Mouse (Mus musculus): ENCODE data around the gene Ace. TPM values are rescaled to one million over a fixed set of nuclear protein-coding genes. Genes with fewer than 3 reads are reported as not detected.

Gene Ace
- polyA plus RNA-seq, 1 experiment from 2014 or later: 2.0 TPM

GRCm38 (mm10) chr11:105938771-105939170 is 29.0 kb upstream of the Ace start:
- Histone ChIP-seq H3K4me1 (ENCODE audit: control insufficient read depth in 2 of 2, insufficient read depth in 2 of 2, low read length in 2 of 2) (peaks cover 0 to 8% of the 10 kb centered on the region in 2 experiments; a peak in 2 of 4 replicates), H3K9me3 (ENCODE audit: control insufficient read depth, low read length) (no peaks in the 10 kb centered on the region), H3K27me3 (ENCODE audit: control insufficient read depth, insufficient read depth, low read length) (peaks cover 8% of the 10 kb centered on the region), H3K27ac (replicated peaks in 1 of 2; ENCODE audit: control insufficient read depth in 1 of 2, insufficient read depth in 1 of 2, low read depth in 2 of 2, low read length in 2 of 2) (no peak overlapping the region), H3K4me2 (ENCODE audit: low read length) (no peak overlapping the region), H3K36me3 (ENCODE audit: control insufficient read depth, insufficient read depth, low read length) (no peaks in the 10 kb centered on the region), H3K9ac (ENCODE audit: low read length) (no peak overlapping the region), H3K4me3 (ENCODE audit: control insufficient read depth in 1 of 2, insufficient read depth in 1 of 2, low read depth in 1 of 2, low read length in 2 of 2) (no peak overlapping the region)
- WGBS: 62% methylated on average over 9 of the region's 9 CpGs
- ATAC-seq (ENCODE audit: insufficient number of reproducible peaks, insufficient read depth, low FRiP score, low read depth): no peak

DNA sequence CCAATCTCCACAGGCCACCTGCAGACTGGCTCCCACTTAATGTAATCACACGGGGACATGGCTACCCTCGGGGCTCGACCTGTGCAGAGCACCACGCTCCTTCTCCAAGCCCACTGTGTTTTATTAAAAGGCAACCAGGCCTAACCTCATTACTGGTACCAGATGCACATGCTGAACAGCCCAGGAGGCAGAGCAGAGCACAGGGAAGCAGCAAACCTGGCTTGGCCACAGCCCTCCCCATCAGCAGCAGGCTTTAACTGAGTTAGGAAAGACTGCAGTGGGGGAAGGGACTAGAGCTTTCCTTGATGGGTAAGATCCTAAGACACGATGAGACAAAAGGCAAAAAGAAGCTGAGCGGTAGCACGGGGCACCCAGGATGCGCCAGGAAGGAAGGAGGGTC is 25.8 kb upstream of the Ace start:
- 76% methylated on average over 8 of the region's 8 CpGs for WGBS
- peaks cover 2 to 17% of the 10 kb centered on the region in 2 experiments; a peak in 3 of 4 replicates for H3K4me1 ChIP-seq (ENCODE audit: control insufficient read depth in 2 of 2, insufficient read depth in 2 of 2, low read length in 2 of 2)
- ATAC-seq (ENCODE audit: insufficient number of reproducible peaks, insufficient read depth, low FRiP score, low read depth): no peak
- H3K9ac ChIP-seq (ENCODE audit: low read length): no peak overlapping the region
- H3K27me3 ChIP-seq (ENCODE audit: control insufficient read depth, insufficient read depth, low read length): peaks cover 18% of the 10 kb centered on the region
- H3K36me3 ChIP-seq (ENCODE audit: control insufficient read depth, insufficient read depth, low read length): no peaks in the 10 kb centered on the region
- no peaks in the 10 kb centered on the region for H3K9me3 ChIP-seq (ENCODE audit: control insufficient read depth, low read length)
- no peak overlapping the region for H3K4me2 ChIP-seq (ENCODE audit: low read length)
- H3K4me3 ChIP-seq (ENCODE audit: control insufficient read depth in 1 of 2, insufficient read depth in 1 of 2, low read depth in 1 of 2, low read length in 2 of 2): no peak overlapping the region
- H3K27ac ChIP-seq (replicated peaks in 1 of 2; ENCODE audit: control insufficient read depth in 1 of 2, insufficient read depth in 1 of 2, low read depth in 2 of 2, low read length in 2 of 2): no peak overlapping the region

GRCm38 (mm10) chr11:105943133-105944102 is 24.3 kb upstream of the Ace start:
- 0 out of 2 replicates have a peak, but pooled peaks have one; percentile 1 for ATAC-seq (ENCODE audit: insufficient number of reproducible peaks, insufficient read depth, low FRiP score, low read depth)
- WGBS: 6% methylated on average over 45 of the region's 47 CpGs
- Histone ChIP-seq H3K36me3 (ENCODE audit: control insufficient read depth, insufficient read depth, low read length) (no peaks in the 10 kb centered on the region), H3K4me2 (ENCODE audit: low read length) (peak overlapping the region; percentile 99), H3K4me1 (ENCODE audit: control insufficient read depth in 2 of 2, insufficient read depth in 2 of 2, low read length in 2 of 2) (peaks cover 2 to 17% of the 10 kb centered on the region in 2 experiments; a peak in 3 of 4 replicates), H3K9ac (ENCODE audit: low read length) (peak overlapping the region; percentile 75), H3K27me3 (ENCODE audit: control insufficient read depth, insufficient read depth, low read length) (peaks cover 18% of the 10 kb centered on the region), H3K4me3 (ENCODE audit: control insufficient read depth in 1 of 2, insufficient read depth in 1 of 2, low read depth in 1 of 2, low read length in 2 of 2) (peak overlapping the region; percentile 71 to 84), H3K9me3 (ENCODE audit: control insufficient read depth, low read length) (no peaks in the 10 kb centered on the region), H3K27ac (replicated peaks in 1 of 2; ENCODE audit: control insufficient read depth in 1 of 2, insufficient read depth in 1 of 2, low read depth in 2 of 2, low read length in 2 of 2) (peak overlapping the region in 1 of 2 experiments; percentile 62; a peak in 3 of 4 replicates)

GRCm38 (mm10) chr11:105944126-105944621 is 23.6 kb upstream of the Ace start:
- Histone ChIP-seq H3K4me2 (ENCODE audit: low read length) (peak overlapping the region; percentile 99), H3K9me3 (ENCODE audit: control insufficient read depth, low read length) (no peaks in the 10 kb centered on the region), H3K27ac (replicated peaks in 1 of 2; ENCODE audit: control insufficient read depth in 1 of 2, insufficient read depth in 1 of 2, low read depth in 2 of 2, low read length in 2 of 2) (peak overlapping the region; percentile 18 to 62), H3K4me3 (ENCODE audit: control insufficient read depth in 1 of 2, insufficient read depth in 1 of 2, low read depth in 1 of 2, low read length in 2 of 2) (peak overlapping the region; percentile 71 to 84), H3K36me3 (ENCODE audit: control insufficient read depth, insufficient read depth, low read length) (no peaks in the 10 kb centered on the region), H3K9ac (ENCODE audit: low read length) (peak overlapping the region; percentile 75), H3K4me1 (ENCODE audit: control insufficient read depth in 2 of 2, insufficient read depth in 2 of 2, low read length in 2 of 2) (peaks cover 2 to 17% of the 10 kb centered on the region in 2 experiments; a peak in 3 of 4 replicates), H3K27me3 (ENCODE audit: control insufficient read depth, insufficient read depth, low read length) (peaks cover 19% of the 10 kb centered on the region)
- under 1% methylated on average over 59 of the region's 59 CpGs for WGBS
- ATAC-seq (ENCODE audit: insufficient number of reproducible peaks, insufficient read depth, low FRiP score, low read depth): peak; percentile 70

DNA sequence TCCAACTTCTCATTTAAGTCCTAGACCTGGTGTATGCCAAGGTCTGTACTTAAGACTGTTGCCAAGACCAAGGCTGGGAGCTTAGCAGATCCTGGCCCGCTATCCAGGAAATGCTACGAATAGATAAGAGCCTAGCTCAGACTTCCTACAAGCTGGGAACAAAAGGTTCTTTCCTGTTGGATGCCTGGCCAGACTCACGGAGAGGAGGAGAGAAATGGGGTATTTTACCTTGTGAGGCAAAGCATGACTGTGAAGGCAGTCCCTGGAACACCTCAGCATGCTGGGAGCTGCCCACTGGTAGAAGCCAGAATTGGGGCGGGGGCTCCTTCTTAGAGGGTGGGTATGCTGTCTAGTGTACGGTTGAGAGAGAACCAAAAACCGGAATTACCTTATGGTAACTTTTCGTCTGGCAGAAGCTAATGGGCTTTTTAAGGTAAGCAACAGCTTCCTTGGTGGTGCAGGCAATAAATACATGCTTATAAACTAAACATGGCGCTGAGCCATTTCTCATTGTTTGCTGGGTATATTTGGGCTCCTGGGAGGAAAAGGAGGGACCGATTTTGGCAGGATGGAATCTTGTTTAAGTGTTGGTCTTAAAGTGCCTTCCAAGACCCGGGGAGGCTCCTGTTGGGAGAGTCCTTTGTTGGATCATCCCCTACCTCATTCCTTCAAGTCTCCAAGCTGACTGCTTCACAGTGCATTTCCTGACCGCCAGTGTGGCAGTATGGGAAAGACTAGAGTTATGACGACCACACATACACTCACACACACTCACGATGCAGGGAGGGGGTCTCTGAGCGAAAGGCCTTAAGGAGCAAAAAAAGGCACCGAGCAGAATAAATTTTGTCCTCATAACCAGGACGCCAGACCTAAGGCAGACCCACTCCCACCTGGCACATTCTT is 22.7 kb upstream of the Ace start:
- Histone ChIP-seq H3K9ac (ENCODE audit: low read length) (peak overlapping the region; percentile 75), H3K27me3 (ENCODE audit: control insufficient read depth, insufficient read depth, low read length) (peaks cover 21% of the 10 kb centered on the region)
- WGBS: 61% methylated on average over 16 of the region's 16 CpGs

GRCm38 (mm10) chr11:105946694-105947154 is 21.0 kb upstream of the Ace start:
- H3K4me3 ChIP-seq (ENCODE audit: control insufficient read depth in 1 of 2, insufficient read depth in 1 of 2, low read depth in 1 of 2, low read length in 2 of 2): no peak overlapping the region
- H3K36me3 ChIP-seq (ENCODE audit: control insufficient read depth, insufficient read depth, low read length): no peaks in the 10 kb centered on the region
- H3K4me1 ChIP-seq (ENCODE audit: control insufficient read depth in 2 of 2, insufficient read depth in 2 of 2, low read length in 2 of 2): peaks cover 2 to 17% of the 10 kb centered on the region in 2 experiments; a peak in 3 of 4 replicates
- 44% methylated on average over 11 of the region's 11 CpGs for WGBS
- no peak overlapping the region for H3K9ac ChIP-seq (ENCODE audit: low read length)
- no peak overlapping the region for H3K4me2 ChIP-seq (ENCODE audit: low read length)
- no peak for ATAC-seq (ENCODE audit: insufficient number of reproducible peaks, insufficient read depth, low FRiP score, low read depth)
- H3K27me3 ChIP-seq (ENCODE audit: control insufficient read depth, insufficient read depth, low read length): peaks cover 17% of the 10 kb centered on the region; the same call in 1 of the 2 replicates
- H3K27ac ChIP-seq (replicated peaks in 1 of 2; ENCODE audit: control insufficient read depth in 1 of 2, insufficient read depth in 1 of 2, low read depth in 2 of 2, low read length in 2 of 2): no peak overlapping the region
- H3K9me3 ChIP-seq (ENCODE audit: control insufficient read depth, low read length): no peaks in the 10 kb centered on the region

More for the DNA sequence above, 22.7 kb upstream of the Ace start:
- Histone ChIP-seq H3K27ac (replicated peaks in 1 of 2; ENCODE audit: control insufficient read depth in 1 of 2, insufficient read depth in 1 of 2, low read depth in 2 of 2, low read length in 2 of 2) (peak overlapping the region; percentile 18 to 51), H3K36me3 (ENCODE audit: control insufficient read depth, insufficient read depth, low read length) (no peaks in the 10 kb centered on the region), H3K4me2 (ENCODE audit: low read length) (peak overlapping the region; percentile 99), H3K4me1 (ENCODE audit: control insufficient read depth in 2 of 2, insufficient read depth in 2 of 2, low read length in 2 of 2) (peaks cover 2 to 17% of the 10 kb centered on the region in 2 experiments; a peak in 3 of 4 replicates), H3K9me3 (ENCODE audit: control insufficient read depth, low read length) (no peaks in the 10 kb centered on the region), H3K4me3 (ENCODE audit: control insufficient read depth in 1 of 2, insufficient read depth in 1 of 2, low read depth in 1 of 2, low read length in 2 of 2) (peak overlapping the region; percentile 1 to 71; a peak in 2 of 4 replicates)
- peak; percentile 33; the same call in 1 of the 2 replicates for ATAC-seq (ENCODE audit: insufficient number of reproducible peaks, insufficient read depth, low FRiP score, low read depth)

GRCm38 (mm10) chr11:105948255-105948654 is 19.5 kb upstream of the Ace start:
- no peaks in the 10 kb centered on the region for H3K36me3 ChIP-seq (ENCODE audit: control insufficient read depth, insufficient read depth, low read length)
- H3K9ac ChIP-seq (ENCODE audit: low read length): no peak overlapping the region
- peaks cover 13% of the 10 kb centered on the region; the same call in 1 of the 2 replicates for H3K27me3 ChIP-seq (ENCODE audit: control insufficient read depth, insufficient read depth, low read length)
- no peaks in the 10 kb centered on the region for H3K9me3 ChIP-seq (ENCODE audit: control insufficient read depth, low read length)
- H3K4me1 ChIP-seq (ENCODE audit: control insufficient read depth in 2 of 2, insufficient read depth in 2 of 2, low read length in 2 of 2): peaks cover 4 to 14% of the 10 kb centered on the region in 2 experiments; a peak in 3 of 4 replicates
- no peak overlapping the region for H3K4me2 ChIP-seq (ENCODE audit: low read length)
- H3K4me3 ChIP-seq (ENCODE audit: control insufficient read depth in 1 of 2, insufficient read depth in 1 of 2, low read depth in 1 of 2, low read length in 2 of 2): no peak overlapping the region
- no peak overlapping the region for H3K27ac ChIP-seq (replicated peaks in 1 of 2; ENCODE audit: control insufficient read depth in 1 of 2, insufficient read depth in 1 of 2, low read depth in 2 of 2, low read length in 2 of 2)
- WGBS: 54% methylated on average over 2 of the region's 2 CpGs
- no peak for ATAC-seq (ENCODE audit: insufficient number of reproducible peaks, insufficient read depth, low FRiP score, low read depth)
